Mouse (Mus musculus): ENCODE measurements around the gene Ggact. TPM values are rescaled to one million over a fixed set of nuclear protein-coding genes. Genes with fewer than 3 reads are reported as not detected.
A peak's percentile ranks its signal among the peaks of the same experiment; 100 is the strongest.

Ggact gene
- polyA plus RNA-seq, 1 experiment from 2014 or later, result 10.6 TPM

DNA sequence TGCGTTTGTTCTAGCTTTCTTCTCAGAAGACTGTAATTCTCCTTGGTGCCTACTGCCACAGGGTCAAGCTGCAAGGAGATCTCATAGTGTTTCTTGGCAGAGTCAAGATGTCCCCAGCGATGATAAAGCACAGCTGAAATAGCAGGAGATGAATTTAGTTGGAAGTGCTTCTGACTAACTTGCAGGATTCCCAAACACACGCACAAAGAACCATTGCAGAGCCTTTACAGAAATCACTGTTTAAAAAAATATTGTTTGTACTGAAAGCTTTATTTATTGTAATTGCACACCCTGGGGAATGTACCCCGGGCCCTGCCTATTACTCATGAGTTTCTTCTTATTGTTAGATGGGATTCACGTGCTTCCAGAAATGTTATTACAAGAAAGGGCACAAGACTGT is 6.5 kb upstream of the Ggact start:
- Histone ChIP-seq H3K27ac (no peak overlapping the region), H3K9me3 (ENCODE audit: control insufficient read depth, low read length) (no peaks in the 10 kb centered on the region), H3K9ac (no peak overlapping the region), H3K27me3 (ENCODE audit: control insufficient read depth, insufficient read depth, low read length) (no peaks in the 10 kb centered on the region), H3K4me3 (replicated peaks; ENCODE audit: low read length) (no peak overlapping the region), H3K4me1 (replicated peaks; ENCODE audit: control insufficient read depth, insufficient read depth, low read length) (no peaks in the 10 kb centered on the region), H3K36me3 (replicated peaks; ENCODE audit: control insufficient read depth, insufficient read depth) (peaks cover 22% of the 10 kb centered on the region), H3K4me2 (replicated peaks) (no peak overlapping the region)
- ATAC-seq (ENCODE audit: low FRiP score) (no peak), DNase-seq (ENCODE audit: low spot score) (no peak)
- 82% methylated on average over 5 of the region's 5 CpGs for WGBS

- DNase-seq (ENCODE audit: low spot score) (no peak), ATAC-seq (ENCODE audit: low FRiP score) (no peak)
- H3K27ac ChIP-seq, result no peak overlapping the region
- no peak overlapping the region for H3K4me2 ChIP-seq (replicated peaks)
- peaks cover 16% of the 10 kb centered on the region; the same call in 1 of the 2 replicates for H3K36me3 ChIP-seq (replicated peaks; ENCODE audit: control insufficient read depth, insufficient read depth)
- H3K9me3 ChIP-seq (ENCODE audit: control insufficient read depth, low read length), result no peaks in the 10 kb centered on the region
- no peaks in the 10 kb centered on the region for H3K4me1 ChIP-seq (replicated peaks; ENCODE audit: control insufficient read depth, insufficient read depth, low read length)
- no peak overlapping the region for H3K4me3 ChIP-seq (replicated peaks; ENCODE audit: low read length)
- H3K27me3 ChIP-seq (ENCODE audit: control insufficient read depth, insufficient read depth, low read length), result no peaks in the 10 kb centered on the region
- WGBS, result 100% methylated on average over 1 of the region's 1 CpGs
- H3K9ac ChIP-seq, result no peak overlapping the region
Measured at GRCm38 (mm10) chr14:122917676-122918075, 4.1 kb upstream of the Ggact start.

- Histone ChIP-seq H3K4me1 (replicated peaks; ENCODE audit: control insufficient read depth, insufficient read depth, low read length) (no peaks in the 10 kb centered on the region), H3K4me3 (replicated peaks; ENCODE audit: low read length) (peak overlapping the region; percentile 62), H3K27ac (no peak overlapping the region), H3K4me2 (replicated peaks) (peak overlapping the region; percentile 99), H3K9me3 (ENCODE audit: control insufficient read depth, low read length) (peaks cover 9% of the 10 kb centered on the region), H3K36me3 (replicated peaks; ENCODE audit: control insufficient read depth, insufficient read depth) (no peaks in the 10 kb centered on the region), H3K9ac (peak overlapping the region; percentile 63), H3K27me3 (ENCODE audit: control insufficient read depth, insufficient read depth, low read length) (peaks cover 14% of the 10 kb centered on the region)
- WGBS, result under 1% methylated on average over 58 of the region's 58 CpGs
- ATAC-seq (ENCODE audit: low FRiP score) (peak; percentile 79), DNase-seq (ENCODE audit: low spot score) (peak; percentile 41)
Measured at GRCm38 (mm10) chr14:122912812-122913498, 602 bp downstream of the Ggact start.

DNA sequence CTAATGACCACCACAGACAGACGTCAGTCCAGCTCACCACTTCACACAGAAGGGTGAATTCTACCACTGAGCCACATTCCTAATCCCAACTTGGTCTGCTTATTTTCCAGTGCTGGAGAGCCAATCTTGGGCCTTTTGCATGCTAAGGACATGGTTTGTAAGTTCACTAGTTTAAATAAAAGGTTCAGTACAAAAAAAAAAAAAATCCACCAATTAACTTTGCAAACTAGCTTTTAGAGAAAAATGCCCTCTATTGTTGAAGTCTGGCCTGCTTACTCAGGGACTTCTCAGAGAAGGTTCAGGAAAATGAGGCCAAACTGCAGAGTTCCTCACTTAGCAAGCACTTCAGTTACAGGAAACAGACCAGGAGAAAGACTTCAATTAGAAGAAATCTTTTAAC is 1.4 kb downstream of the Ggact start:
- Histone ChIP-seq H3K4me1 (replicated peaks; ENCODE audit: control insufficient read depth, insufficient read depth, low read length) (no peaks in the 10 kb centered on the region), H3K9me3 (ENCODE audit: control insufficient read depth, low read length) (peaks cover 15% of the 10 kb centered on the region), H3K4me3 (replicated peaks; ENCODE audit: low read length) (peak overlapping the region; percentile 62; the same call in 1 of the 2 replicates), H3K4me2 (replicated peaks) (peak overlapping the region; percentile 99), H3K27me3 (ENCODE audit: control insufficient read depth, insufficient read depth, low read length) (peaks cover 14% of the 10 kb centered on the region), H3K36me3 (replicated peaks; ENCODE audit: control insufficient read depth, insufficient read depth) (no peaks in the 10 kb centered on the region), H3K27ac (no peak overlapping the region; the same call in 1 of the 2 replicates), H3K9ac (no peak overlapping the region)
- WGBS, result 76% methylated on average over 1 of the region's 1 CpGs
- DNase-seq (ENCODE audit: low spot score), result no peak
- no peak for ATAC-seq (ENCODE audit: low FRiP score)

- H3K4me1 ChIP-seq (replicated peaks; ENCODE audit: control insufficient read depth, insufficient read depth, low read length), result no peaks in the 10 kb centered on the region
- no peak overlapping the region for H3K4me3 ChIP-seq (replicated peaks; ENCODE audit: low read length)
- H3K9ac ChIP-seq, result no peak overlapping the region
- H3K4me2 ChIP-seq (replicated peaks), result no peak overlapping the region
- H3K27ac ChIP-seq, result no peak overlapping the region
- DNase-seq (ENCODE audit: low spot score) (no peak), ATAC-seq (ENCODE audit: low FRiP score) (no peak)
- no peaks in the 10 kb centered on the region for H3K36me3 ChIP-seq (replicated peaks; ENCODE audit: control insufficient read depth, insufficient read depth)
- peaks cover 14% of the 10 kb centered on the region for H3K27me3 ChIP-seq (ENCODE audit: control insufficient read depth, insufficient read depth, low read length)
- H3K9me3 ChIP-seq (ENCODE audit: control insufficient read depth, low read length), result peaks cover 20% of the 10 kb centered on the region
Measured at GRCm38 (mm10) chr14:122911265-122911664, 2.3 kb downstream of the Ggact start.

DNA sequence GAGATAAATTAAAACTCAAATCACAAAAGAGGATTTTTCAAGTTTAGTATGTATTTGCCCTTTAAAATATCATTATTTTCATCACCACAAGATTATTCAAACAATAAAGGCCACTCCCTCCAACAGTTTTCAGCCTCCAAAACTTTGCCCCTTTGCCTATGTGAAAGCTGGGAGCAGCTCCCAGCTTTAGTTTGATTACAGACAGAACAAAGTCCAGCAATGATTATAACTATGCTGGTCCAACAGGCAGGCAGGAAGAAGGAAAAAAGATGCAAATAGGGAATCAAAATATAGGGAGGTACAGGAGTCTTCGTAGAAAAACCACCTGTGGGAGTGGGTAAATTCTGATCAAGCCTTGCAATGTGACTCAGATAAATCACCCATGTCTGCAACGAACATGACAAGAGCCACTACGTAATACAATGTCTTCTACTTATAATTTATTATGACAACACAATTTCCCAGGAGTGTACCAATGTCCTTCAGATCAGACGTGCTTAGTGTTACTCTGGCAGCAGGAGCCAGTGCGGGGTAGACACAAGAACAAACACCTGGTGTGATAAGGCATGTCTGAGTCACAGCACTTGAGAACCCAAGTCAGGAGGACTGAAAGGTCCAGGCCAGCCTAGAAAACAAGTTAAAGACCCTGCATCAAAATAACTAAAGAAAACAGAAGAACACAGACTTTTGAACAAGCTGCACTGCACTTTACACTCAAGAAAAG is 4.0 kb downstream of the Ggact start:
- no peak for ATAC-seq (ENCODE audit: low FRiP score)
- no peak overlapping the region for H3K9ac ChIP-seq

GRCm38 (mm10) chr14:122908075-122908474 is 5.5 kb downstream of the Ggact start:
- H3K9ac ChIP-seq, result no peak overlapping the region
- 0 out of 2 replicates have a peak, but pooled peaks cover 2% of the 10 kb centered on the region for H3K4me1 ChIP-seq (replicated peaks; ENCODE audit: control insufficient read depth, insufficient read depth, low read length)
- H3K36me3 ChIP-seq (replicated peaks; ENCODE audit: control insufficient read depth, insufficient read depth), result no peaks in the 10 kb centered on the region
- no peak overlapping the region for H3K27ac ChIP-seq
- H3K4me2 ChIP-seq (replicated peaks), result no peak overlapping the region
- peaks cover 14% of the 10 kb centered on the region for H3K27me3 ChIP-seq (ENCODE audit: control insufficient read depth, insufficient read depth, low read length)
- DNase-seq (ENCODE audit: low spot score) (no peak), ATAC-seq (ENCODE audit: low FRiP score) (no peak)
- no peak overlapping the region for H3K4me3 ChIP-seq (replicated peaks; ENCODE audit: low read length)
- 90% methylated on average over 4 of the region's 4 CpGs for WGBS
- peaks cover 20% of the 10 kb centered on the region for H3K9me3 ChIP-seq (ENCODE audit: control insufficient read depth, low read length)

More for the DNA sequence above, 4.0 kb downstream of the Ggact start:
- DNase-seq (ENCODE audit: low spot score), result no peak
- Histone ChIP-seq H3K4me2 (replicated peaks) (no peak overlapping the region), H3K36me3 (replicated peaks; ENCODE audit: control insufficient read depth, insufficient read depth) (no peaks in the 10 kb centered on the region), H3K4me1 (replicated peaks; ENCODE audit: control insufficient read depth, insufficient read depth, low read length) (no peaks in the 10 kb centered on the region), H3K4me3 (replicated peaks; ENCODE audit: low read length) (no peak overlapping the region), H3K27ac (no peak overlapping the region), H3K27me3 (ENCODE audit: control insufficient read depth, insufficient read depth, low read length) (peaks cover 14% of the 10 kb centered on the region), H3K9me3 (ENCODE audit: control insufficient read depth, low read length) (peaks cover 20% of the 10 kb centered on the region)
- WGBS, result 89% methylated on average over 5 of the region's 5 CpGs

DNA sequence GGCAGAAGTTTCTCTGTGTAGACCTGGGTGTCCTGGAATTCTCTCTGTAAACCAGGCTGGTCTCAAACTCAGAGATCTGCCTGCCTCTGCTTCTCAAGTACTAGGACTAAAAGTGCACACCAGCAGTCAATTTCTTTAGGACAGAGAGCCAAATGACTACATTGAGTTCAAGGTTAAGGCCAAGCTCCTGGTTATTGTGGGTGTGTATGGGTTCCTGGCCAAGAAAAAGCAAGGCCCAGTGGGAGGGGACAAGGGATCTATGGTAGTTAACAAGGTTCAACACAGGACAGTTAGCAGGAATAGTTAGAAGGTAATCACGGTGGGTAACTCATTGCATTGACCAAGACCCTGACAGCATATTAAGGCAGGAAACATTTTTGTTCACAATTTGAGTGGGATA is 8.6 kb downstream of the Ggact start:
- 0 out of 2 replicates have a peak, but pooled peaks cover 3% of the 10 kb centered on the region for H3K4me1 ChIP-seq (replicated peaks; ENCODE audit: control insufficient read depth, insufficient read depth, low read length)
- H3K4me3 ChIP-seq (replicated peaks; ENCODE audit: low read length), result no peak overlapping the region
- no peak overlapping the region for H3K27ac ChIP-seq
- H3K36me3 ChIP-seq (replicated peaks; ENCODE audit: control insufficient read depth, insufficient read depth), result no peaks in the 10 kb centered on the region
- DNase-seq (ENCODE audit: low spot score), result no peak
- H3K9ac ChIP-seq, result no peak overlapping the region
- H3K27me3 ChIP-seq (ENCODE audit: control insufficient read depth, insufficient read depth, low read length), result no peaks in the 10 kb centered on the region
- no peak for ATAC-seq (ENCODE audit: low FRiP score)
- H3K4me2 ChIP-seq (replicated peaks), result no peak overlapping the region
- H3K9me3 ChIP-seq (ENCODE audit: control insufficient read depth, low read length), result peaks cover 20% of the 10 kb centered on the region
- WGBS, result 93% methylated on average over 1 of the region's 1 CpGs

GRCm38 (mm10) chr14:122903923-122904351 is 9.6 kb downstream of the Ggact start:
- H3K4me2 ChIP-seq (replicated peaks), result no peak overlapping the region
- DNase-seq (ENCODE audit: low spot score), result no peak
- H3K4me1 ChIP-seq (replicated peaks; ENCODE audit: control insufficient read depth, insufficient read depth, low read length), result 0 out of 2 replicates have a peak, but pooled peaks cover 3% of the 10 kb centered on the region
- H3K9me3 ChIP-seq (ENCODE audit: control insufficient read depth, low read length), result peaks cover 20% of the 10 kb centered on the region
- no peaks in the 10 kb centered on the region for H3K27me3 ChIP-seq (ENCODE audit: control insufficient read depth, insufficient read depth, low read length)
- H3K4me3 ChIP-seq (replicated peaks; ENCODE audit: low read length), result no peak overlapping the region
- H3K9ac ChIP-seq, result no peak overlapping the region
- 60% methylated on average over 2 of the region's 2 CpGs for WGBS
- no peaks in the 10 kb centered on the region for H3K36me3 ChIP-seq (replicated peaks; ENCODE audit: control insufficient read depth, insufficient read depth)
- H3K27ac ChIP-seq, result no peak overlapping the region
- no peak for ATAC-seq (ENCODE audit: low FRiP score)

Data from hindbrain, embryonic 14.5 days (tissue).